Mouse (Mus musculus) gastrocnemius, adult 2 months (tissue): ENCODE results near the gene Ccnt1. TPM values are rescaled to one million over a fixed set of nuclear protein-coding genes. Genes with fewer than 3 reads are reported as not detected.
"Not testable (repeated sequence)": the region's sequence is repeated elsewhere in the genome, so short reads cannot be mapped to it uniquely, and the experiment has no call there.

ENCODE experiments used
- DNase-seq: peaks from one replicate; pipeline ENCODE4 v3.0.0; 2022
- H3K27ac ChIP-seq: fragments of 200-600 bp; 2 replicates; pipeline ENCODE4 v1.8.1; 2022; ENCODE audit warnings: mild to moderate bottlenecking
- H3K4me3 ChIP-seq: fragments of 200-600 bp; 2 replicates; pipeline ENCODE4 v1.8.1; 2022; ENCODE audit warnings: mild to moderate bottlenecking, moderate library complexity
- CTCF ChIP-seq: fragments of 200-600 bp; IDR thresholded peaks from 2 replicates; pipeline ENCODE4 v1.8.1; 2022; ENCODE audit warnings: antibody characterized with exemption, mild to moderate bottlenecking, moderate library complexity
- intact Hi-C: fragments of 180-260 bp; cut with DNase I; formaldehyde crosslinking; loops from one replicate; pipeline ENCODE4 v1.15.1; 2025
- total RNA-seq, 2 experiments: library from RNA; stranded (reverse); gene quantifications; 2 replicates each; pipeline ENCODE4 v1.2.3; 2021

The Ccnt1 gene
- total RNA-seq, 2 experiments from 2014 or later, result 20.4 to 20.5 TPM

- peak; percentile 98 for DNase-seq
- TF ChIP-seq CTCF, result no peak
- peak within 1 kb of the TSS; percentile 98 for H3K27ac ChIP-seq
- H3K4me3 ChIP-seq, result peak within 1 kb of the TSS; percentile 73
- intact Hi-C loops, result loop anchor here (5.0 kb wide), 1 partner anchor 33 kb away; no protein-coding TSS in a partner anchor
Observed at GRCm38 (mm10) chr15:98533881-98534627, 36.7 kb downstream of the Ccnt1 start, which contains the start of gene Kansl2. Kansl2 (minus strand) TSS chr15:98534264.

DNA sequence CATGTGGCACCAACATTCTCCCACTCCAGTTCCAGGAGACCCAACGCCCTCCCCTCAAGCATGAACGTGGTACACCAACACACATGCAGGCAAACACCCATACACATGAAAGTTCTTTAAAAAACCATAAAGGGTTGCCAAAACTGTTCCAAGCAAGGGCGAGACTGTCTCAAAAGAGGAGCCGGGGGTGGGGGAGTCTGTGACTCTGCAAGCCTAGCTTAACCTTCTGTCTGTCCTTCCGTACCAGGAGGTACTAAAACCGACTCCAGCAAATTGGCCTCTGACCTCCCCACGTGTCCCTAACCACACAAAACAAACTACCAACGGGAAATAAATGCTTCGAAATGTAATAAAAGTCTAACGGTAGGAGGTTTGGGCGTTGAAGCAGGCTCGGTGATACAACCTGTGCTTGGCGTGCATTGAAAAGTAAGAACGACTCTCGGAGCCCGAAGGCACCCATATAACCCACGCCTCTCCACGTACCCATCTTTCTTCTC is 37.6 kb downstream of the Ccnt1 start:
- intact Hi-C loops, result loop anchor here (5.0 kb wide), 1 partner anchor 34 kb away; no protein-coding TSS in a partner anchor
- no peak for TF ChIP-seq CTCF
- no peak for DNase-seq
- Histone ChIP-seq H3K27ac (peak overlapping the region; percentile 98), H3K4me3 (peak overlapping the region; percentile 73)

DNA sequence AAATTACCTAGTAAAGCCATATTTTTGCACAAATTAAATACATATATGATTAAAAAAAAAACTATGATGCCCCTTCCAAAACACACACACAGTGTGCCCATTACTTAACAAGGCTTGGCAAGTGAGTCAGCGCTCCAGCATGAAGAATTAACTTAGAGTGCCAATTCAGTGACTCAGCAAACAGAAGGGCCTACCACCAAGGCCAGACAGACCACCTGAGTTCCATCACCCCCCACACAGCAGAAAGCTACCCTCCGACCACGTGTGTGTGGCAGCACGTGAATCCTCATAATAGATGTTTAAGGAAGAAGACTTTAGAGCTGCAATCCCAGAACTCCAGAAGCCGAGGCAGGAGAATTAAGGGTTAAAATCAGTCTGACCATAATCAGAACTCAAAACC is 38.4 kb downstream of the Ccnt1 start:
- no peak for DNase-seq
- no peak for TF ChIP-seq CTCF
- H3K4me3 ChIP-seq, result peak overlapping the region; percentile 73
- H3K27ac ChIP-seq, result peak overlapping the region; percentile 98
- intact Hi-C loops, result loop anchor here (5.0 kb wide), 1 partner anchor 35 kb away; no protein-coding TSS in a partner anchor

GRCm38 (mm10) chr15:98528066-98528563 is 42.6 kb downstream of the Ccnt1 start:
- DNase-seq, result no peak
- intact Hi-C loops, result no loop called here
- H3K4me3 ChIP-seq, result no peak overlapping the region
- peak overlapping the region; percentile 65 for H3K27ac ChIP-seq
- TF ChIP-seq CTCF, result no peak

DNA sequence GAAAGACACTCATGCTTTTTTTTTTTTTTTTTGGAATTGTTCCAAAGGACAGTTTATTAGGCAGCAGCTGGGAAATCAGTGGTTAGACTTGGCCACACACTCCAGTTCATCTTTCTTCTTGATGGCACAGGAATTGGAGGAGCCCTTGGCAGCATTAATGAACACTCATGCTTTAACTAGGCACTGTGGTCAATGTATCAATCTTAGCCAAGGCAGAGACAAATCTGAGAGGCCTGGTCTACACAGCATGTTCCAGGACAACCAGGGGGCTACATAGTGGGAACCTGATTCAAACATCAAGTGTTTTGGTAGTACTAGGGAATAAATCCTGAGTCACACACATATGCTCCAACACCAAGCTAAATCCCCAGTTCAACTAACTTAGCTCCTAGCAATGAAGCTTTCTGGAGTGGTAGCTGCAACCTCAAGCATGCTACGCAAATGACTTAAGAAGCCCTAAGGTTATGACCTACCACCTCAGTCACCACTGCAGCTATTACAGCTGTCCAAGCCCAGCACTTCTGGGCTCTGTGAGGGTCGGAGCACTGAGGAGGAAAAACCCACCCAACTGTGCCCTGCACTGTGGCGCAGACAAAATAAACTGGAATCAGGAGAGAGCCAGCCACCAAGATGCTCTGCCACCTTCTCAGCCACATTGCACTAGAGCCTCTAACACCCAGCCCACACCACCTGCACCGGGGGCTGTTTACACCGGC is 43.5 kb downstream of the Ccnt1 start:
- H3K4me3 ChIP-seq, result no peak overlapping the region; the same call in 1 of the 2 replicates
- no peak for TF ChIP-seq CTCF
- peak overlapping the region; percentile 65 for H3K27ac ChIP-seq
- intact Hi-C loops, result no loop called here
- DNase-seq, result no peak

GRCm38 (mm10) chr15:98526057-98526456 is 44.7 kb downstream of the Ccnt1 start:
- DNase-seq, result no peak
- Histone ChIP-seq H3K27ac (peak overlapping the region; percentile 41), H3K4me3 (no peak overlapping the region)
- no peak for TF ChIP-seq CTCF
- intact Hi-C loops, result no loop called here

GRCm38 (mm10) chr15:98521245-98521644 is 49.5 kb downstream of the Ccnt1 start:
- H3K27ac ChIP-seq, result peak overlapping the region; percentile 12; the same call in 1 of the 2 replicates
- no peak for DNase-seq
- H3K4me3 ChIP-seq, result no peak overlapping the region
- TF ChIP-seq CTCF, result no peak
- intact Hi-C loops, result no loop called here

DNA sequence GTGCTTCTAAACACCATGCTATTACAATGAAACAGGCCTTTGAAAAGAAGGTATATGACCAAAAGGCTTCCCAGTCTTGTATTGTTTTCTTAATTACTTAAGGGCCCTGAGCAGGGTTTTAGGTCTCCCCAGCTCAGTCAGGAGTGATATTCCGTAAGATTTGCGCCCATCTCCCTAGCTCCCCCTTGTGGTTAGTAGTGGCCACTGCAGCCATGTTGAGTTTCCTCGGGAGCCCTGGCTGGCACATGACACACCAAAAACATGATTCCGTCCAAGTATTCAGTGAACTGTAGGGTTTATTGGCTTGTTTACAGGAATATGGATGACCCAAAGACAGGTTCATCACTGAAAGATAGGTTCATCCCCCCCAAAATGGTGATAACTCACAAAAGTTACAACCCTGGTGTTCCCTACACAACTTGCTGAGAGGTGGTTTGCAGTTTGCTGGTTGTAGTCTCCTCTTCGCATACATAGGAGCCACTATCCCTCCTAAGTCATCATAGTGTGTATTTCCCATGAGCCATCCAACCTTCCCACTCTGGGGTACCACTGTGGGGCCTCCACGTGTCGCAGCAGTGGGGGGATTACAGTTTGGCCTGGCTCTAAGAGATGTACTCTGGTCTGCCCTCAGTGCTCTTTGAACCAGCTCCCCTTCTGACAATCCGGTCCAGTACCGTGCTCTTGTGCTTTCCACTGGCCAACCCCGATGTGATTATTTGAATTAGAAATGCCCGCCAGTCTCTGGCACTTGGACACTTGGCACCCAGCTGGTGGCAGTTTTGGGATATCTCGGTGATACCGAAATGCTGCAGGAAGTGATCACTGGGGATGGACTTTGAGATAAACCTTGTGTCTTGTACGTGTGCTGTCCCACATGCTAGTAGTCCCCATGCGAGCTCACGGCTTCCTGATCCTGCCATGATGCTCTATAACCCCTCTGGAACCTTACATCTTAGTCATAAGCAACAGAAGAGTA is 53.1 kb downstream of the Ccnt1 start:
- H3K4me3 ChIP-seq, result no peak overlapping the region
- H3K27ac ChIP-seq, result no peak overlapping the region; the same call in 1 of the 2 replicates
- intact Hi-C loops, result no loop called here
- DNase-seq, result peak; percentile 69
- peak; percentile 99; the same call in 1 of the 2 replicates for TF ChIP-seq CTCF

- intact Hi-C loops, result loop anchor here (5.0 kb wide), 1 partner anchor 52 kb away; no protein-coding TSS in a partner anchor
- 0 out of 2 replicates have a peak overlapping the region, but pooled peaks have one; percentile 20 for H3K27ac ChIP-seq
- not testable (repeated sequence) for DNase-seq, H3K4me3 ChIP-seq
Observed at GRCm38 (mm10) chr15:98514845-98515244, 55.9 kb downstream of the Ccnt1 start.

DNA sequence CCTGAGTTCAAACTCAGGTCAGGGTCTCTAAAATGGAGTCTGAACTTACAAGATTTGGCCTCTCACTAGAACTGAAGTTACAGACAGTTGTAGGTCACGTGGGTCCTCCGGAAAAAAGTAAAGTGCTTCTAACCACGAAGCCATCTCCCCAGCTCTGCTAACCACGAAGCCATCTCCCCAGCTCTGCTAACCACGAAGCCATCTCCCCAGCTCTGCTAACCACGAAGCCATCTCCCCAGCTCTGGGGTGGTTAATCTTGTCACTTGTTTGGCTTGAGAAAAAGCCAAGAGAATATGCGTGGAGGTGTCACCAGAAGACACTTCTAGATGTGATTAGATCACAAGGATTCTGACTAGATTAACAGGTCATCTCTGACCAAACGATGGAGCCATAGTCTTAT is 56.6 kb downstream of the Ccnt1 start:
- TF ChIP-seq CTCF, result no peak
- H3K4me3 ChIP-seq, result no peak overlapping the region
- intact Hi-C loops, result loop anchor here (5.0 kb wide), 1 partner anchor 53 kb away; no protein-coding TSS in a partner anchor
- 0 out of 2 replicates have a peak overlapping the region, but pooled peaks have one; percentile 20 for H3K27ac ChIP-seq
- no peak for DNase-seq

DNA sequence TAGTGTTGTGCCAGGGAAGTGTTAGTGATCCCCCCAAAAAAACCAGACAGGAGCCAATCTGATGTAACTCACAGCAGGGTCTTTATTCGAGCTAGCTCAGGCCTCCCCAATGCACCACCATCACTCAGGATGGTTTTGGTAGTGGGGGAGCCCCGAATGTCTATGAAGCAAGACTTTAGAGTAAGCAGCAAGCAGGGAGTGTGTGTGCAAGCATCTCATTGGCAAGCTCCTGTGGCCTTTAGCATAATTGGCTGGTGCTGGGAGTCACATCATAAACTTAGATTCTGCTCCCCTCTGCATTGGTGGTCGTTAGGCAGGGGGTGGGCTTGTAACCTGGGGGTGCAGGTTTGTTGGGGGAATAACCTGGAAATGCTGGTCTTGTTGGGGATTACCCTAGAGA is 57.0 kb downstream of the Ccnt1 start:
- intact Hi-C loops, result loop anchor here (5.0 kb wide), 1 partner anchor 54 kb away; no protein-coding TSS in a partner anchor
- H3K27ac ChIP-seq, result peak overlapping the region; percentile 76
- not testable (repeated sequence) for DNase-seq, H3K4me3 ChIP-seq
